ENCODE assay signal across 27 mouse cellular contexts in genomic region chr5:127705225-127705624, GRCm38 (mm10).
"Had no signal": no experiment of that assay in that cellular context is flagged by ENCODE, and none has a peak within 500 bp of the region (broad histone marks: within the 10 kb centered on the region; RNA-seq: fewer than 3 reads in every experiment).

No protein-coding gene starts in this region.

- DNase-seq: gastrocnemius, adult 2 months; gastrocnemius, postnatal 10 days; gastrocnemius, postnatal 25 days; heart, adult 11 months; heart, adult 2 months; heart, postnatal 14 days; heart, postnatal 36 days; kidney, adult 11 months; kidney, adult 2 months; kidney, adult 9 months; kidney, postnatal 14 days; kidney, postnatal 36 days; layer of hippocampus, postnatal 36 days; left cerebral cortex, postnatal 4 days had no signal

- H3K27me3 ChIP-seq: heart, embryonic 13.5 days; heart, embryonic 15.5 days; hindbrain, embryonic 13.5 days; hindbrain, embryonic 15.5 days; kidney, embryonic 15.5 days; limb, embryonic 13.5 days; limb, embryonic 15.5 days; liver, embryonic 12.5 days had no signal

- H3K27ac ChIP-seq: gastrocnemius, adult 2 months; heart, adult 2 months; heart, embryonic 13.5 days; heart, embryonic 15.5 days; hindbrain, embryonic 13.5 days; hindbrain, embryonic 15.5 days; hindbrain, postnatal 0 days; kidney, embryonic 15.5 days; kidney, postnatal 0 days; limb, embryonic 13.5 days; limb, embryonic 15.5 days; liver, embryonic 12.5 days; liver, embryonic 14.5 days had no signal

- H3K9me3 ChIP-seq: heart, embryonic 13.5 days; heart, embryonic 15.5 days; hindbrain, embryonic 13.5 days; hindbrain, embryonic 15.5 days; kidney, embryonic 15.5 days; limb, embryonic 13.5 days; limb, embryonic 15.5 days had no signal

- H3K36me3 ChIP-seq: heart, embryonic 13.5 days; heart, embryonic 15.5 days; hindbrain, embryonic 13.5 days; hindbrain, embryonic 15.5 days; kidney, embryonic 15.5 days; limb, embryonic 13.5 days; limb, embryonic 15.5 days; liver, embryonic 12.5 days had no signal

- H3K9ac ChIP-seq: heart, embryonic 13.5 days; heart, embryonic 15.5 days; hindbrain, embryonic 13.5 days; hindbrain, embryonic 15.5 days; kidney, embryonic 15.5 days; limb, embryonic 13.5 days; limb, embryonic 15.5 days; liver, embryonic 12.5 days; liver, embryonic 14.5 days had no signal

- ATAC-seq: hindbrain, postnatal 0 days; intestine, embryonic 16.5 days; liver, embryonic 12.5 days had no signal

- H3K4me3 ChIP-seq: gastrocnemius, adult 2 months; heart, adult 2 months; heart, embryonic 13.5 days; heart, embryonic 15.5 days; hindbrain, embryonic 13.5 days; hindbrain, embryonic 15.5 days; kidney, embryonic 15.5 days; limb, embryonic 13.5 days; limb, embryonic 15.5 days; liver, embryonic 12.5 days had no signal

- H3K4me1 ChIP-seq: heart, embryonic 13.5 days; heart, embryonic 15.5 days; hindbrain, embryonic 15.5 days; kidney, embryonic 15.5 days; limb, embryonic 13.5 days; limb, embryonic 15.5 days; liver, embryonic 12.5 days had no signal

- H3K4me2 ChIP-seq: heart, embryonic 11.5 days; heart, embryonic 13.5 days; heart, embryonic 15.5 days; hindbrain, embryonic 13.5 days; hindbrain, embryonic 15.5 days; kidney, embryonic 15.5 days; limb, embryonic 13.5 days; limb, embryonic 15.5 days; liver, embryonic 12.5 days had no signal
